Mouse (Mus musculus) small intestine, adult 2 months (tissue): ENCODE measurements around the gene Il17rb.

Source experiments
- CTCF ChIP-seq: fragments of 200-500 bp; IDR thresholded peaks from 2 replicates; pipeline ENCODE4 v1.5.1; 2012; ENCODE audit warnings: low read depth, mild to moderate bottlenecking, control low read depth, inconsistent platforms, low read length, moderate library complexity, mixed read lengths; ENCODE audit not compliant: insufficient replicate concordance, insufficient read length; ENCODE audit errors: extremely low read depth
- POLR2A ChIP-seq: fragments of 200-500 bp; IDR thresholded peaks from 2 replicates; pipeline ENCODE4 v1.6.1; 2012; ENCODE audit warnings: low read depth, mild to moderate bottlenecking, control low read depth, inconsistent platforms, low read length, moderate library complexity

DNA sequence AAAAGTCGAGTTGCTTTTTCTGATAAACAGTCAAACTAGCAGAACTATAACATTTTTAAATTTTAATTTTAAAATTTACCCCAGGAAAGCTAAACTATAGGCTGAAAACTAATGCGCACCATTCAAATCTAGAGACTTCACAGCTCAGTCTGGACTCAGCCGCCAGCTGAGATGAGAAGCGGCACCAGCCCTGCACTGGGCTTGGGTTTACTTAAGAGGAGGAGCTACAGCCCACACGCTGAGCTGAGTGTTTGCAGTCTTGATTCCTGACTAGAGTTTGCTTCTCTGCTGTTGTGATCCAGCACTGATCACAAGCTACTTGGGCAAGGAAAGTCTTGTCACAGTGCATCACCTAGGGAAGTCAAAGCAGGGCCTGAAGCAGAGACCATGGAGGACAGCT, 36.7 kb downstream of the Il17rb start:
- no peak for TF ChIP-seq CTCF
- no peak for TF ChIP-seq POLR2A
